Mouse (Mus musculus): ENCODE measurements around the gene Sptbn1. TPM values are rescaled to one million over a fixed set of nuclear protein-coding genes. Genes with fewer than 3 reads are reported as not detected.

The Sptbn1 gene
- polyA plus RNA-seq, 1 experiment from 2014 or later, result 60.1 TPM

DNA sequence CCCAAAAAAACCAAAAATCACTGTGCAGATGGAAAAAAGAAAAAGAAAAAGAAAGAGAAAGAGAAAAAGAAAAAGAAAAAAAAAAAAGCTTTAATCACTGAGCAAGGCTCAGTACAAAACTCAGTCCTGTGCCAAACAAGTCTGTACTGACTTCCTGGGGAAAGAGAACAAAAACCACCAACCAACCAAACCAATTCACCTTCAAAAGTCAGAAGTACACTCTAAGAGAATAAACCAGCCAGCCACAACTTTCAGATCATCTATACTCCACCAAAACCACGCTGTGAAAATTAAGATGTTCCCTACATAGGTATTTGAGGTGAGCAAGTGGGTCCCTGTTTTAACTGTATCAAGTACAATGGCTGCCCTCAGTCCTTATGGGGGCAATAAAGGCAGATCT lies 141.1 kb downstream of the Sptbn1 start:
- DNase-seq (ENCODE audit: low spot score), result no peak
- no peaks in the 10 kb centered on the region for H3K9me3 ChIP-seq
- H3K36me3 ChIP-seq, result peaks cover 91% of the 10 kb centered on the region
- H3K4me3 ChIP-seq, result no peak overlapping the region
- WGBS, result 93% methylated on average over 1 of the region's 1 CpGs
- H3K4me1 ChIP-seq (replicated peaks), result no peaks in the 10 kb centered on the region
- H3K27ac ChIP-seq, result no peak overlapping the region
- no peaks in the 10 kb centered on the region for H3K27me3 ChIP-seq (ENCODE audit: insufficient read depth, poor library complexity, severe bottlenecking)

DNA sequence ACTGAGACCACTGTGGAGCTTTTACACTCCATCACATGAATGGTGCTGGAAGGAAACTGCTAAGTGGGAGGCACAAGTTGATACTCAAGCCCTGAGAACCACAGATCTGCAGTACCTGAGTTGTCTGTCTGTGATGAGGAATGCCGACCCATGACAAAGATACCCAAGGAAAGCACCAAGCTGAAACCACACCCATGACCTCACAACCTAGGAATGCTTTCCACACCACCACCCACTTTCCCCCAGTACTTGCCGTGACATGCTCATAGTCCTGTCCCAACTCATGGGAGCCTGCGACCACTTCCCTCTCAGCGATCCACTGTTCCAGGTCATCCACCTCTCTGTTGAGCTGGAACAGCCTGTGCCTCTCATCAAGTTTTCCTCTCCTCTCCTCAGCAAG lies 149.9 kb downstream of the Sptbn1 start:
- no peaks in the 10 kb centered on the region for H3K4me1 ChIP-seq (replicated peaks)
- H3K4me3 ChIP-seq, result no peak overlapping the region
- H3K27me3 ChIP-seq (ENCODE audit: insufficient read depth, poor library complexity, severe bottlenecking), result no peaks in the 10 kb centered on the region
- 94% methylated on average over 4 of the region's 4 CpGs for WGBS
- H3K9me3 ChIP-seq, result no peaks in the 10 kb centered on the region
- H3K36me3 ChIP-seq, result peaks cover 100% of the 10 kb centered on the region
- DNase-seq (ENCODE audit: low spot score), result no peak
- no peak overlapping the region for H3K27ac ChIP-seq

DNA sequence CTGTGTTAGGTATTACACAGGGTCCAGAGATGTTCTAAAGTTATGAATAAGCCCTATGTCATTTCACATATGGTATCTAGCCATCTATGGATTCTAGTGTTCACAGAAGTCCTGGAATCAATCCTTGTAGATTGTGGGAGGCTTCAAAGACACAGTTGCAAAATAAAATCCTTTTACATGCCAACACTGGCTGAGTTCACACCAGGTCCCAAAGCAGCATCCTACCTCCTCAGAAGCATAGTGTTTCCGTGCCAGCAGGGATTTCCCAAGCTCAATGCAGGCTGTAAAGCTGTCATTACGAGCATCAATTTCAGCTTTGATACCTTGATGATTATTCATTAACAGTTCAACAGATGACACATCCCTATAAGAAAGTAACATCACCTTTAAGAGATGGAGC lies 154.3 kb downstream of the Sptbn1 start:
- no peak for DNase-seq (ENCODE audit: low spot score)
- Histone ChIP-seq H3K36me3 (peaks cover 97% of the 10 kb centered on the region), H3K9me3 (no peaks in the 10 kb centered on the region), H3K27ac (no peak overlapping the region), H3K27me3 (ENCODE audit: insufficient read depth, poor library complexity, severe bottlenecking) (no peaks in the 10 kb centered on the region), H3K4me1 (replicated peaks) (no peaks in the 10 kb centered on the region), H3K4me3 (no peak overlapping the region)
- WGBS, result 94% methylated on average over 2 of the region's 2 CpGs

DNA sequence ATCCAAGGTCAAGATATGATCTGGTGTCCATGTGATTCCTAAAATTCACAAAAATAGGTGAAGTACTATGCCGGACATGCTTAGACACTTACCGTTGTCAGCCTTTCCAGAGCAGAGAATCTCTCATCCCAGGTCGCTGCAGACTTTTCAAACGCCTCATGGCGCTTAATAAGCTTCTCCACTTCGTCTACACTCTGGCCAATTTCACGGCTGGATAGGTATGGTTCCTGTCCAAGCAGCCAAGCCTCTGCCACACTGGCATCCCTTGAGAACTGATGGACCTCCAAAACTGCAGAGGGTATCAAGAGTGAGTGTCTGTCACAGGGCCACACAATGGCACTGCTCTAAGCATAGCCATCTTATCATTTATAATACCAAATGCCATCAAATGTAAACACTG lies 157.3 kb downstream of the Sptbn1 start:
- H3K27ac ChIP-seq, result no peak overlapping the region
- no peaks in the 10 kb centered on the region for H3K27me3 ChIP-seq (ENCODE audit: insufficient read depth, poor library complexity, severe bottlenecking)
- H3K9me3 ChIP-seq, result no peaks in the 10 kb centered on the region
- no peak for DNase-seq (ENCODE audit: low spot score)
- 95% methylated on average over 7 of the region's 7 CpGs for WGBS
- H3K4me3 ChIP-seq, result no peak overlapping the region
- H3K36me3 ChIP-seq, result peaks cover 90% of the 10 kb centered on the region
- H3K4me1 ChIP-seq (replicated peaks), result no peaks in the 10 kb centered on the region

DNA sequence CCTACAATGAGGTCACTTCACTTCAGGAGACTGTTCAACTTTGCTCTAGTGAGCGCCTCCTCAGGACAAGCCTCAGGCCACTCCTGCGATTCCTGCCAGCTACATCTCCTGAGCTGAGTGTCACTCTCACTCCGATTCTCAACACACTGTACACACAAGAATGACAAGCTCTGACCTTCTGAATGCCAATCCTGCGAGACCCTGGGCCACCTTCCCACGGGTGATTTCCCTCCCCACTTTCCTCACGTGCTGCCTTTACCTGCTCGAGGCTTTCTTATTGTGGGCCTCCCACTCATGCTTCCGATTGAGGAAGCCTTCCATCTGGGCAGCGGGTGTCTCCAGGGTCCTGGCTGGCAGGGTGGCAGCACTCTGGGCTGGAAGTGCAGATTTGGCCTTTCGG lies 163.8 kb downstream of the Sptbn1 start:
- 97% methylated on average over 10 of the region's 10 CpGs for WGBS
- no peak for DNase-seq (ENCODE audit: low spot score)
- H3K4me1 ChIP-seq (replicated peaks), result no peaks in the 10 kb centered on the region
- no peaks in the 10 kb centered on the region for H3K27me3 ChIP-seq (ENCODE audit: insufficient read depth, poor library complexity, severe bottlenecking)
- no peak overlapping the region for H3K4me3 ChIP-seq
- H3K36me3 ChIP-seq, result peaks cover 93% of the 10 kb centered on the region
- H3K27ac ChIP-seq, result no peak overlapping the region
- H3K9me3 ChIP-seq, result no peaks in the 10 kb centered on the region

DNA sequence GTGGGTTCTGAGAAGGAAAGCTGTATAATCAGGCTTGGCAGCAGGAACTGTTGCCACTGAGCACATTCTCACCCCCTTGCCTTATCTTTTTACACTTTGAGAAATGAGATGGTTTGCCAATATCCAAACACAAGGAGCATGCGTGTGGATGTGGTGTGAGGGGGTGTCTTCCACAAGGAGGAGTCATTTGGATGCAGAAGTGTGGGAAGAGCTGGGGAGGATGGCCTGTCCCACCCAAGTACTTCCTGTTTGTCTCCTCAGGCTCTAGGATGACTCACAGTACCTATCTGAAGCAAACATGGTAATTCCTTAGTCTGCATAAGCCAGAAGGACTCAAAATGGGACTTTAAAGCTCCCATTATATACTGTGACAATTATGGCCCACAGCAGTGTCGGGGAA lies 165.4 kb downstream of the Sptbn1 start:
- Histone ChIP-seq H3K36me3 (peaks cover 90% of the 10 kb centered on the region), H3K27me3 (ENCODE audit: insufficient read depth, poor library complexity, severe bottlenecking) (no peaks in the 10 kb centered on the region), H3K4me1 (replicated peaks) (no peaks in the 10 kb centered on the region), H3K4me3 (no peak overlapping the region), H3K27ac (no peak overlapping the region), H3K9me3 (no peaks in the 10 kb centered on the region)
- 86% methylated on average over 2 of the region's 2 CpGs for WGBS
- no peak for DNase-seq (ENCODE audit: low spot score)

DNA sequence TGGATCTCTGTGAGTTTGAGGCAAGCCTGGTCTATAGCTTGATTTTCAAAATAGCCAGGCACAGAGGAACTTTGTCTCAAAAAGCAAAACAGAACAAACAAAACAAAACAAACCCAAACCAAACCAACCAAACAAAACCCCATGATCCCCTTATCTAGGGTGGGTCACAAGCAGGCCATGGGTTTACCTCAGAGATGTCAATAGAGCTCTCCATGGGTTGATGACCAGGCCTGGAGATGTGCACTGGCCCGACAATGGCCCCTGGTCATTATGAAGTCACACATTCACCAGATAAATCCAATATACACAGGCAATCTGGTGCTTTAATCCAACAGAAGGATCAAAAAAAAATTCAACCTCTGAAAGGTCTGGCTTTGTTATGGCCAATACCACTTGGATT lies 166.2 kb downstream of the Sptbn1 start:
- no peak for DNase-seq (ENCODE audit: low spot score)
- peaks cover 96% of the 10 kb centered on the region for H3K36me3 ChIP-seq

DNA sequence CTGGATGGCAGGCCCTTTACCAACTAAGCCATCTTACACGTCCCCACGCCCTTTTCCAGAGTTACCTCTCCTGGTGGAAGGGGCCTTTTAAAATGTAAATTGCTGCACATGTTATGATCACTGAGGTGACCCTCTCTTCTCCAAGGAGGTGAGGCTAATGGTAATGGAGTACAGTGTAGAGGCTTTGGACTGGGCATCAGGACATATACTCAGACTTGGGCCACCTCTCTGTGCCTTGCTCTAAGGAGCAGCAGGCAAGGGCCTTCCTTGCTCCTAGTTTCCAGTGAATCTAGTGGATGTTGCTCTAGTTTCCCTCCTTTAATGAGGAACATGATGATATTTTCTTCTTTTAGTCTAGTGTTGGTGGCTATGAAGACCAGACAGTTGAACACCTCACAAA lies 166.8 kb downstream of the Sptbn1 start:
- DNase-seq (ENCODE audit: low spot score), result no peak
- no peaks in the 10 kb centered on the region for H3K27me3 ChIP-seq (ENCODE audit: insufficient read depth, poor library complexity, severe bottlenecking)
- no peak overlapping the region for H3K27ac ChIP-seq
- 94% methylated on average over 2 of the region's 2 CpGs for WGBS
- H3K36me3 ChIP-seq, result peaks cover 91% of the 10 kb centered on the region
- H3K4me1 ChIP-seq (replicated peaks), result no peaks in the 10 kb centered on the region
- H3K4me3 ChIP-seq, result no peak overlapping the region
- H3K9me3 ChIP-seq, result no peaks in the 10 kb centered on the region

More for the DNA sequence above, 166.2 kb downstream of the Sptbn1 start:
- 94% methylated on average over 1 of the region's 1 CpGs for WGBS
- Histone ChIP-seq H3K4me1 (replicated peaks) (no peaks in the 10 kb centered on the region), H3K27ac (no peak overlapping the region), H3K27me3 (ENCODE audit: insufficient read depth, poor library complexity, severe bottlenecking) (no peaks in the 10 kb centered on the region), H3K4me3 (no peak overlapping the region), H3K9me3 (no peaks in the 10 kb centered on the region)

DNA sequence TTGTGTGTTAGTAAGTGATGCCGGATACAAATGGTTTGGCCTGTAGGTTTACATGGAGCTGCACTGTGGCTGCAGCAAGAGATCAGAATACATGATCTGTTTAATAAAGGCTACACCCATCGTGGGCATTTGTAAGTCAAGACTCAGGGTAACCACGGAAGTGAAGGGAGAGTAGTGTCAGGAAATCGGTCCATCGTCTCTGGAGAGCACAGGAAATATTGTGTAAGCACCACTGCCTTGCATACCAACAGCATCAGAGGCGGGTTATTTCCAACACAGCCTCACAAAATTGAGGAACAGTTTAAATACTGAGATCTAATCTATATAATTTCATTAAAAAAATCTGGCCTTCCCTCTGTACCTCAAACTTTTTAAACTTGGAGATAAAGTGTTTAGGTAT lies 168.1 kb downstream of the Sptbn1 start:
- Histone ChIP-seq H3K4me1 (replicated peaks) (no peaks in the 10 kb centered on the region), H3K4me3 (no peak overlapping the region), H3K27ac (no peak overlapping the region), H3K9me3 (no peaks in the 10 kb centered on the region), H3K27me3 (ENCODE audit: insufficient read depth, poor library complexity, severe bottlenecking) (no peaks in the 10 kb centered on the region), H3K36me3 (peaks cover 80% of the 10 kb centered on the region)
- WGBS, result 95% methylated on average over 6 of the region's 6 CpGs
- no peak for DNase-seq (ENCODE audit: low spot score)

DNA sequence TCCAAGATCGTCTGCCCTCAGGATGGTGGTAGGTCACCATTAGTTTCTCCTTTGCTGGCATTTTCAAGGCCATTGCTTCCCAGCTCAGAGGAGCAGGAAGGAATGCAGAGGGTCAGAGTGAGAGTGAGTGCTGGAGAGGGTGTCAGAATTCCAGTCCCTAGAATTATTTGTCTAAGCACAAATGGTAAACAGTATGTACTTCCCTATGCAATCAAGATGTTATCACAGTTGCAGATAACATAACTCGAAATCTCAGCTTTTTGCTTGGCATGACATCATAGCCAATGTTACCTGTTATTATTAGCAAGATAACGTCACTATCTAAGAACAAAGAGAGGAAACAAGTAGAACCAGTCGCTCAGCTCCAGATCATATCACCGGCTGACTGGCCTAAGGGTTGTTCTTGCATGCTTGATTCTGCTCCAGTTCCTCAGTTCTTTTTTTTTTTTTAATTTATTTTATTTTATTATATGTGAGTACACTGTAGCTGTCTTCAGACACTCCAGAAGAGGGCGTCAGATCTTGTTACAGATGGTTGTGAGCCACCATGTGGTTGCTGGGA lies 172.7 kb downstream of the Sptbn1 start:
- H3K27me3 ChIP-seq (ENCODE audit: insufficient read depth, poor library complexity, severe bottlenecking), result no peaks in the 10 kb centered on the region
- 84% methylated on average over 6 of the region's 6 CpGs for WGBS
- H3K27ac ChIP-seq, result no peak overlapping the region
- no peak overlapping the region for H3K4me3 ChIP-seq
- no peaks in the 10 kb centered on the region for H3K4me1 ChIP-seq (replicated peaks)
- H3K36me3 ChIP-seq, result peaks cover 33% of the 10 kb centered on the region
- DNase-seq (ENCODE audit: low spot score), result no peak
- no peaks in the 10 kb centered on the region for H3K9me3 ChIP-seq

DNA sequence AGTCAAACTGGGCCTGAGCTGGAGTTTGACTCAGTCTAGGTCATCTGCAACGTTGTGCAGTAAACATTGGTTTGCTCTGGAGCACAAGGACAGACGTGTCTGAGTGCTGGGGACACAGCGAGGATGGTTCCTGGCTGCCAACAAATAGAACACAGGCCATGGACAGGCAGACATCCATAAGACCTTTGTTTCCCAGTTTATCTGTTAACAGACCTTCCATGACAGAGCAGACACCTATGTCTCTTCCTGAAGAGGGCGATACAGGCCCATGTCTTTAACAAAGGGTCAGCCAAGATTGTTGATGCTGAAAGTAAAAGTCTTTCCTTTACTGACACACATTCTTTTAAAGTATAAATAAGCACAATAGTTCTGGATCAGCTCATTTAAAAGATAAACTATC lies 176.1 kb downstream of the Sptbn1 start:
- H3K36me3 ChIP-seq, result peaks cover 2% of the 10 kb centered on the region
- no peak overlapping the region for H3K4me3 ChIP-seq
- H3K27me3 ChIP-seq (ENCODE audit: insufficient read depth, poor library complexity, severe bottlenecking), result no peaks in the 10 kb centered on the region
- no peak overlapping the region for H3K27ac ChIP-seq
- 57% methylated on average over 4 of the region's 4 CpGs for WGBS
- H3K4me1 ChIP-seq (replicated peaks), result no peaks in the 10 kb centered on the region
- no peak for DNase-seq (ENCODE audit: low spot score)
- no peaks in the 10 kb centered on the region for H3K9me3 ChIP-seq

DNA sequence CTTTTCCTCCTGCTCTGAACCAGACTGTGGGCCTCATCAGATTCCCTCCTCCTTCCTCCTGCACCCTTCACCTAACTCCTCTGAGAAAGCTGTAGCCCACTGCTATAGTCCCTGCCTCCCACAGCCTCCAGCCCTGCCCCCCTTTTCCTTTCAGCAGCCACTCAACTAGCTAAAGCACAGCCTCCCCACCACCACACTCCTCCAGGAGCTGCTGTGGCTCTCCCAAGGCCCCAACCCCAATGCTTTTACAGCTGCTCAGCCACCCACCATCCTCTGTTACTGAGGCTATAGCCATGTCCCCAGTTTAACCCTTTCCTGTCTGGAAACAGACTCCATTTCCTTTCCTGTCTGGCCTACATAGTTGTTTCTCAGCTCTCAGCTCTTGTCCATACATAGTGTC lies 182.9 kb downstream of the Sptbn1 start:
- 0 out of 2 replicates have a peak, but pooled peaks cover 3% of the 10 kb centered on the region for H3K4me1 ChIP-seq (replicated peaks)
- no peaks in the 10 kb centered on the region for H3K9me3 ChIP-seq
- no peaks in the 10 kb centered on the region for H3K27me3 ChIP-seq (ENCODE audit: insufficient read depth, poor library complexity, severe bottlenecking)
- H3K4me3 ChIP-seq, result no peak overlapping the region
- DNase-seq (ENCODE audit: low spot score), result peak; percentile 10
- H3K36me3 ChIP-seq, result no peaks in the 10 kb centered on the region
- H3K27ac ChIP-seq, result no peak overlapping the region

DNA sequence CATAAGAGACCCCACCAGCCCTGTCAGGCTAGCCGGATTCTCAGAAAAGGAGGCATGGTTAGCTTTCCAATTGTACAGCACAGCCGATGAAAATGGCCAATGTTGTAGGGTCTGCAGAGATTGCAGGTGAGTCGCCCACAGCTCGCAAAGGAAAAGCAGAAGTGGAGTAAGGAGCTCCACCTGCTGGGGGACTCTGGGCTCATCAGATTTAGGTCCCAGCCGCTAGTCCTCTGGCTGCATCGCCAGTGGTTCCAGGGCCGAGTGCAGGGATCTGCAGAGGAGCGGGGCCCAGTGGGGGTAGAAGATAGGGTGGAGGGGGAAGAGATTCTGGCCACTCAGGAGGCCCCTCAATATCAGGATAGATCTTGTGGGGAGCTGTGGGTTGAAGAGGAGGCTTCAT lies 210.7 kb downstream of the Sptbn1 start:
- Histone ChIP-seq H3K27ac (no peak overlapping the region), H3K9me3 (no peaks in the 10 kb centered on the region), H3K4me1 (replicated peaks) (no peaks in the 10 kb centered on the region), H3K27me3 (ENCODE audit: insufficient read depth, poor library complexity, severe bottlenecking) (no peaks in the 10 kb centered on the region), H3K4me3 (no peak overlapping the region), H3K36me3 (no peaks in the 10 kb centered on the region)
- 49% methylated on average over 8 of the region's 8 CpGs for WGBS
- DNase-seq (ENCODE audit: low spot score), result peak; percentile 8

Measured in hindbrain, embryonic 10.5 days (tissue).